Mouse (Mus musculus) forebrain, postnatal 0 days (tissue): Measurements from ENCODE around the gene Gpatch2. TPM values are rescaled to one million over a fixed set of nuclear protein-coding genes. Genes with fewer than 3 reads are reported as not detected.

Source experiments
- ATAC-seq: fragments of 200-750 bp; cut with Nextera tagmentation; 2 replicates; pipeline ENCODE4 v1.8.0; 2017; ENCODE audit warnings: mild to moderate bottlenecking, moderate library complexity
- DNase-seq: peaks from one replicate; pipeline ENCODE4 v3.0.0-alpha.2; 2015
- H3K27ac ChIP-seq: fragments of 300-500 bp; sonication (generic); 2 replicates; pipeline ENCODE4 v1.5.1; 2014; ENCODE audit warnings: low read depth, mild to moderate bottlenecking, antibody characterized with exemption, low read length, moderate library complexity, mixed read lengths
- H3K27me3 ChIP-seq: fragments of 300-500 bp; sonication (generic); 2 replicates; pipeline ENCODE4 v1.6.1; 2014; ENCODE audit warnings: mild to moderate bottlenecking, low read length, mixed read lengths; ENCODE audit not compliant: insufficient read depth
- H3K36me3 ChIP-seq: fragments of 300-500 bp; sonication (generic); 2 replicates; pipeline ENCODE4 v1.6.1; 2014; ENCODE audit warnings: mild to moderate bottlenecking, moderate library complexity; ENCODE audit not compliant: insufficient read depth
- H3K4me1 ChIP-seq: fragments of 300-500 bp; sonication (generic); 2 replicates; pipeline ENCODE4 v1.6.1; 2014; ENCODE audit warnings: antibody characterized with exemption; ENCODE audit not compliant: insufficient read depth
- H3K4me2 ChIP-seq: fragments of 300-500 bp; sonication (generic); 2 replicates; pipeline ENCODE4 v1.6.1; 2014; ENCODE audit warnings: low read depth, mild to moderate bottlenecking, moderate library complexity
- H3K4me3 ChIP-seq: fragments of 300-500 bp; sonication (generic); 2 replicates; pipeline ENCODE4 v1.5.1; 2014; ENCODE audit warnings: low read depth, low read length, mixed read lengths
- H3K9ac ChIP-seq: fragments of 300-500 bp; sonication (generic); 2 replicates; pipeline ENCODE4 v1.6.1; 2014; ENCODE audit warnings: mild to moderate bottlenecking
- H3K9me3 ChIP-seq: fragments of 300-500 bp; sonication (generic); 2 replicates; pipeline ENCODE4 v1.6.1; 2016; ENCODE audit warnings: low read length
- CTCF ChIP-seq: sonication (generic); IDR thresholded peaks from 2 replicates; pipeline ENCODE4 v1.5.1; 2016; ENCODE audit warnings: antibody characterized with exemption, control low read depth, low read depth
- WGBS: fragments of 180-500 bp; shearing (Covaris S2); extraction: QIAGEN DNeasy Blood & Tissue Kit; methylation state at CpG from one replicate; pipeline ENCODE4 v1.1.7; 2014; 5-methylcytosine and 5-hydroxymethylcytosine counted together
- polyA plus RNA-seq: library from polyadenylated mRNA; unstranded; fragments of >200 nt; fragmentation: Nextera tagmentation; extraction: Ambion mirVana; gene quantifications from 2 replicates; pipeline ENCODE4 v1.2.1, GENCODE M21; 2015
- total RNA-seq: library from RNA; depleted of rRNA; stranded (reverse); fragments of >200 nt; gene quantifications from 2 replicates; pipeline ENCODE4 v1.2.3, GENCODE M21; 2014

Gpatch2 gene
- total and polyA plus RNA-seq, 2 experiments from 2014 or later, result 9.2 to 22.8 TPM

DNA sequence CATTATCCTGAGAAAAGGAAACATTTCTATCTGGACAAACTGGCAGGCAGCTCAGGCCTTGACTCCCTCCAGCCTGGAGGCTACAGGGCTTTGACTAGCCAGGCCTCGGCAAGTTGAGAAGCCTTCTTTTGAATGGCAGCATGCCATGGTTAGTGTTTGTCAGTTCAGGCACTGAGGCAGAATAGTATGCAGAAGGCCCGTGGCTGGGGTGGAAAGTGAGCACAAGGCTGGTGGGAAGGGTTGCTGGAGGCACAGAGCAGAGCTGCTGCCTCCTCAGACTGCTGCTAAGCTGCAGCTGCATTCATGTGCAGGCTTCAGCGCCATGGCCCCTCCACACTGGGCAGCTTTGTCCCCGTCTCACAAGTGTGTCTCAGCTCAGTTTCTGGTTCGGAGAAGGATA is 85.3 kb downstream of the Gpatch2 start:
- WGBS, result 35% methylated on average over 5 of the region's 5 CpGs
- Histone ChIP-seq H3K9ac (no peak overlapping the region), H3K36me3 (no peaks in the 10 kb centered on the region), H3K4me3 (no peak overlapping the region), H3K9me3 (no peaks in the 10 kb centered on the region), H3K4me2 (no peak overlapping the region), H3K27ac (no peak overlapping the region), H3K27me3 (no peaks in the 10 kb centered on the region), H3K4me1 (no peaks in the 10 kb centered on the region)
- no peak for DNase-seq
- TF ChIP-seq CTCF, result no peak
- ATAC-seq, result peak; percentile 51

DNA sequence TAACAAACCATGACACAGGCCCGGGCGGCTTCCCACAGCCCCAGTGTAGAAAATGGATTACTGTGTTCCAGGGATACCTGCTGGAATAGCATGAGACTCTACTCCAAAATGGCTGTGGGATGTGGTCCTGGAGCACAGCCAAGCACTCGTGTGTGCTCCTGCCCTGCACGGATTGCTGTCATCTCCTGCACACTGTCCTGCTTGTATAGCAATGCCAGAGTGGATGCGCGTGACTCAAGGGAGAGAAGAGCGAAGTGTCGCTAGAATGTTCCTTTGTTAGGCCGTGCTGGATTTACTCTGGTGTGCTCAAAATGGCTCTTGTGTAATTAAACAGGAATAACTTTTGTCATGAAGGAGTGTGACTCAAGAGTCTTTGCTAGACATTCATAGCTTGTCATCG is 87.9 kb downstream of the Gpatch2 start:
- no peaks in the 10 kb centered on the region for H3K9me3 ChIP-seq
- no peak for DNase-seq
- 74% methylated on average over 10 of the region's 10 CpGs for WGBS
- no peak for TF ChIP-seq CTCF
- H3K9ac ChIP-seq, result no peak overlapping the region
- H3K27ac ChIP-seq, result no peak overlapping the region
- no peaks in the 10 kb centered on the region for H3K27me3 ChIP-seq
- H3K4me1 ChIP-seq, result no peaks in the 10 kb centered on the region
- H3K36me3 ChIP-seq, result no peaks in the 10 kb centered on the region
- no peak overlapping the region for H3K4me2 ChIP-seq
- no peak overlapping the region for H3K4me3 ChIP-seq
- ATAC-seq, result no peak

DNA sequence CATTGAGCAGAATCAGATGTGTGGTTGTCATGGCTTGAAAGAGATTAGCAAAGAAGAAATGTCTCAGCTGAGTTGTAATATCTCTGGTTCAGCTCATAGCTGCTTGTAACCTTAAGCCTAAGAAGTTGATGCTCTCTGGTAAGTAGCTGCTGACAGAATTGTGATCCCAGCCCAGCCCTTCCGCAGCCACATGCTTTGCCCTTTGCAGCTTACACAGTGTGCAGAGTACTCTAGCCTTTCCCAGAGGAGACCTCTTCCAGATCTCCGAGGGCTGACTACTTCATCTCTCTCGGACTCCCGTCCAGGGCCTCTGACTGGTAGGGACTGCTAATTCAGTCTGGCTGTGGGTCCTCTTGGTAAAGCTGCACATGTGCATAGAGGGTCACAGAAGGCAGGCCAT is 92.0 kb downstream of the Gpatch2 start:
- no peaks in the 10 kb centered on the region for H3K27me3 ChIP-seq
- H3K27ac ChIP-seq, result no peak overlapping the region
- no peaks in the 10 kb centered on the region for H3K4me1 ChIP-seq
- TF ChIP-seq CTCF, result no peak
- no peak overlapping the region for H3K9ac ChIP-seq
- ATAC-seq (no peak), DNase-seq (no peak)
- no peaks in the 10 kb centered on the region for H3K9me3 ChIP-seq
- no peak overlapping the region for H3K4me3 ChIP-seq
- H3K4me2 ChIP-seq, result no peak overlapping the region
- WGBS, result 94% methylated on average over 4 of the region's 4 CpGs
- no peaks in the 10 kb centered on the region for H3K36me3 ChIP-seq

DNA sequence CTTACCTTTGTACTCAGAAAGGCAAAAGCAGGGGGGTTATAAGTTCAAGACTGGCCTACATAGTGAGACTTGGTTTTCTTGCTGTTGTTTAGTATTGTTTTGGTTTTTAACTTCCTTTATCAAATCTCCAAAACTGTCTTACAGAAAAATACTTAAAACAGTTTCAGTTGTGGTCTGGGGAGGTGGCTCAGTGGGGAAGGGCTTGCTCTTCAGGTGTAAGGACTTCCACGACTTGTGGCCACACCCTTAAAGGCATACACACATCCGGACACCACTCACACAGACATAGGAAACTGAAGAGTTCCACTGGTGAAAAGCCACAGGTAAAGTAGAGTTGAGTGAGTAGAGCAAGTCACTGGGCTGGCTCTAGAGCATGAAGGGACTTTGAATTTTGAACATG is 93.2 kb downstream of the Gpatch2 start:
- DNase-seq (no peak), ATAC-seq (no peak)
- Histone ChIP-seq H3K4me2 (no peak overlapping the region), H3K27me3 (no peaks in the 10 kb centered on the region), H3K9ac (no peak overlapping the region), H3K4me3 (no peak overlapping the region), H3K4me1 (no peaks in the 10 kb centered on the region), H3K36me3 (no peaks in the 10 kb centered on the region), H3K27ac (no peak overlapping the region), H3K9me3 (no peaks in the 10 kb centered on the region)
- 85% methylated on average over 2 of the region's 2 CpGs for WGBS
- no peak for TF ChIP-seq CTCF

DNA sequence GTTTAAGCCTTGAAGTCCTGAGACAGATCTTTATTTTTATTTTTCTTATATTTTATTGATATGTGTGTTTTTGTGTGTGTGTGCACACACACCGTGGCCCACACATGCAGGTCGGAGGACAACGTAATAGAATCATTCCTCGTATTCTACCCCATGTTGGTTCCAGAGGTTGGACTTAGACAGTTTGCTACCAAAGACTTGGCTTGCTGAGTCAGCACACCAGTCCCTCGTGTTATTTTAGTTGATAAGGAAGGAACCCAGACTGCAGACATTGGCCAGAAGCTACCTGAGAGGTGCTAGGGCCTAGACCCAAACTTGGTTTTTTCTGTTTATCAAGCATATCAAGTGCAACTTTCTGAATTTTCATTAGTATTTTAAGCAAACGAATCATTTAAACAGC is 95.8 kb downstream of the Gpatch2 start:
- Histone ChIP-seq H3K4me2 (no peak overlapping the region), H3K4me1 (no peaks in the 10 kb centered on the region), H3K9me3 (no peaks in the 10 kb centered on the region), H3K4me3 (no peak overlapping the region), H3K27ac (no peak overlapping the region), H3K9ac (no peak overlapping the region), H3K27me3 (no peaks in the 10 kb centered on the region), H3K36me3 (no peaks in the 10 kb centered on the region)
- ATAC-seq (no peak), DNase-seq (no peak)
- 91% methylated on average over 6 of the region's 6 CpGs for WGBS
- no peak for TF ChIP-seq CTCF

DNA sequence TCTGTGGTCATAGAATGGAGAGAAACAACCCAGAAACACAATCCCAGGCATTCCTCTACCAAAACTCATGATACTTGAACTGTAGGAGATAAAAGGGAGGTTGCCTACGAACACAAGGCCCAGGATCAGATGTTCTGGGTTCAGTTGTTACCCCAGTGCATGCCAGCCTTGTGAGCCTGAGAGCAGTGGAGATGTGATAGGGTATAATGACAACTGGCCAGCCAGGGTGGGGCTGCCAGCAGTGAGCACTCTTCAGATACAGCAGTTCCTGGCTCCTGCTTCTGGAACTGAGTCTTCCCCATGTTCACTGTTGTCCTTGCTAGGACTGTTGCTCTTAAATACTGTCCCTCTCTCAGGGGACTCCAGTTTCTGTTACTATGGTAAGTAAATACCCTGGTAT is 98.0 kb downstream of the Gpatch2 start:
- H3K4me2 ChIP-seq, result no peak overlapping the region
- no peaks in the 10 kb centered on the region for H3K27me3 ChIP-seq
- H3K27ac ChIP-seq, result no peak overlapping the region
- H3K36me3 ChIP-seq, result no peaks in the 10 kb centered on the region
- no peak for DNase-seq
- H3K4me1 ChIP-seq, result no peaks in the 10 kb centered on the region
- H3K4me3 ChIP-seq, result no peak overlapping the region
- ATAC-seq, result no peak
- H3K9me3 ChIP-seq, result no peaks in the 10 kb centered on the region
- no peak for TF ChIP-seq CTCF
- no peak overlapping the region for H3K9ac ChIP-seq
- WGBS, result 87% methylated on average over 1 of the region's 1 CpGs

DNA sequence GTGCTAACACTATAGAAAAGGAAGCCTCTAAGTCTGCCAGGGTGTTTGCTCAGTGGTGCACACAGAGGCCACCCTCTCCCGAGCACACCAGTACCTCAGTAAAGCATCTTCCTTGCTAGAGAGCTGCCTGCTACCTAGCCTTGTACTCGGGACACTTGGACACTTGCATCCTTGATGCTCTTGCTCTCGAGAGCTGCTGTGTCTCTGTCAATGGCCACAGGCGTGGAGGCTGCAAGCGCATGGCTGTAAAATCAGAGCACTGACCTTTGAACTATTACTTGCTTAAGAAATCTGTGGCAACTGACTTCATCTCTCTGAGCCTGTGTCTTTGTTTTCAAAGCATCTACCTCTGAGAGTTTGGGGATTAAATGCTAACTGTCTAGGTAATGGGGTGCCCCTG is 98.5 kb downstream of the Gpatch2 start:
- Histone ChIP-seq H3K4me1 (no peaks in the 10 kb centered on the region), H3K4me3 (no peak overlapping the region), H3K4me2 (no peak overlapping the region), H3K27me3 (no peaks in the 10 kb centered on the region), H3K9ac (no peak overlapping the region), H3K27ac (no peak overlapping the region), H3K36me3 (no peaks in the 10 kb centered on the region), H3K9me3 (no peaks in the 10 kb centered on the region)
- no peak for DNase-seq
- 87% methylated on average over 5 of the region's 5 CpGs for WGBS
- no peak for ATAC-seq
- no peak for TF ChIP-seq CTCF

DNA sequence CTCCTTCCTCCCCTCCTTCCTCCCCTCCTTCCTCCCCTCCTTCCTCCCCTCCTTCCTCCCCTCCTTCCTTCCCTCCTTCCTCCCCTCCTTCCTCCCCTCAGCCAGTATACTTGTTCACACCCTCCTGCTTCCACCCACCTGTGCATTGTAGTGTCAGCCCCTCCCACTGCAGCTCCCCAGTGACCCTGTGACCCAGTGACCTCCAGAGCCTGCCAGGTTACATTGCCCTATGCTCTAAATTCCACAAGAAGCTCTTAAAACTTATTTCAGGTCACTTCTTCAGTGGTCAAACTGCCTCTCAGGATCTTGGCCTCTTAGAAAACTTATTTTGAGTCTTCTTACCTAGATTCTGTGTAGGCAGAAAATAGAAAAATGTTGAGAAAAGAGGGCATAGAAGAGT is 99.2 kb downstream of the Gpatch2 start:
- Histone ChIP-seq H3K9ac (no peak overlapping the region), H3K4me1 (no peaks in the 10 kb centered on the region), H3K9me3 (no peaks in the 10 kb centered on the region), H3K36me3 (no peaks in the 10 kb centered on the region), H3K4me2 (no peak overlapping the region), H3K4me3 (no peak overlapping the region), H3K27ac (no peak overlapping the region), H3K27me3 (no peaks in the 10 kb centered on the region)
- ATAC-seq (no peak), DNase-seq (no peak)
- no peak for TF ChIP-seq CTCF
